Mouse (Mus musculus) liver, embryonic 15.5 days (tissue): ENCODE results near the gene Ankrd23. TPM values are rescaled to one million over a fixed set of nuclear protein-coding genes. Genes with fewer than 3 reads are reported as not detected.
A peak's percentile ranks its signal among the peaks of the same experiment; 100 is the strongest.

Experiments used
- ATAC-seq: fragments of 200-750 bp; cut with Nextera tagmentation; 2 replicates; pipeline ENCODE4 v1.8.0; 2017; ENCODE audit warnings: moderate number of reproducible peaks, mild to moderate bottlenecking, moderate library complexity; ENCODE audit not compliant: insufficient read depth
- H3K27ac ChIP-seq: fragments of 300-500 bp; sonication (generic); replicated peaks from 2 replicates; pipeline ENCODE4 v1.5.1; 2015; ENCODE audit warnings: mild to moderate bottlenecking, inconsistent platforms
- H3K27me3 ChIP-seq: fragments of 300-500 bp; sonication (generic); 2 replicates; pipeline ENCODE4 v1.6.1; 2015; ENCODE audit warnings: mild to moderate bottlenecking, inconsistent platforms
- H3K36me3 ChIP-seq: fragments of 300-500 bp; sonication (generic); replicated peaks from 2 replicates; pipeline ENCODE4 v1.6.1; 2015; ENCODE audit warnings: moderate library complexity, mild to moderate bottlenecking, inconsistent platforms
- H3K4me1 ChIP-seq: fragments of 300-500 bp; sonication (generic); replicated peaks from 2 replicates; pipeline ENCODE4 v1.6.1; 2015; ENCODE audit warnings: inconsistent platforms
- H3K4me2 ChIP-seq: fragments of 300-500 bp; sonication (generic); 2 replicates; pipeline ENCODE4 v1.6.1; 2015; ENCODE audit warnings: moderate library complexity, mild to moderate bottlenecking, inconsistent platforms
- H3K4me3 ChIP-seq: fragments of 300-500 bp; sonication (generic); replicated peaks from 2 replicates; pipeline ENCODE4 v1.5.1; 2015; ENCODE audit warnings: mild to moderate bottlenecking, inconsistent platforms
- H3K9ac ChIP-seq: fragments of 300-500 bp; sonication (generic); 2 replicates; pipeline ENCODE4 v1.6.1; 2015; ENCODE audit warnings: moderate library complexity, mild to moderate bottlenecking, inconsistent platforms
- H3K9me3 ChIP-seq: fragments of 300-500 bp; sonication (generic); replicated peaks from 2 replicates; pipeline ENCODE4 v1.6.1; 2016; ENCODE audit warnings: inconsistent platforms
- WGBS: fragments of 180-500 bp; shearing (Covaris S2); methylation state at CpG from one replicate; pipeline ENCODE4 v1.1.7; 2015; ENCODE audit warnings: mixed read lengths; ENCODE audit not compliant: insufficient replicate concordance; 5-methylcytosine and 5-hydroxymethylcytosine counted together
- polyA plus RNA-seq: library from polyadenylated mRNA; unstranded; fragments of >200 nt; fragmentation: Nextera tagmentation; extraction: Ambion mirVana; gene quantifications from 2 replicates; pipeline ENCODE4 v1.2.1, GENCODE M21; 2015

Gene Ankrd23
- polyA plus RNA-seq, 1 experiment from 2014 or later: 2.3 TPM

DNA sequence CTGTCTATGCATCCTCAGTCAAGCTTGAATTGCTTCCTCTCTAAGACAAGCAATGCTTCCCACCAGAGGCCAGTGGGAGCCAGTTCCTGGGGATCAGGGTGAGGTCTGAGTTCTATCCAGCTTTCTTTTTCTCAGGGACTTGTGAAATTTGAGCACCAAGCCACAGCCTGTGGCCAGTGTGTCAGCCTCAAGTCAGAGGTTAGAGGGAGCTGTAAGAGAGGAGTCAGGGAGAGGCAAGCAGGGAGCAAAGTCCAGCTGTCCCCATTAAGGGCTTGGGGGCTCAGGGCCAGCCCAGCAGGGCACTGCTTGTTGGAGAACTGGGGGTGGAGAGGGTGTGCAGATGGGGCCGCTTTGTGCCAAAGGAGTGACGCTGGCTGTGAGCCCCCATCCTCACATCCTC, 26.5 kb upstream of the Ankrd23 start:
- Histone ChIP-seq H3K27ac (no peak overlapping the region), H3K36me3 (no peaks in the 10 kb centered on the region), H3K4me2 (no peak overlapping the region), H3K4me1 (peaks cover 18% of the 10 kb centered on the region), H3K9me3 (no peaks in the 10 kb centered on the region), H3K9ac (no peak overlapping the region), H3K27me3 (peaks cover 45% of the 10 kb centered on the region), H3K4me3 (no peak overlapping the region)
- 72% methylated on average over 2 of the region's 2 CpGs for WGBS
- no peak for ATAC-seq

DNA sequence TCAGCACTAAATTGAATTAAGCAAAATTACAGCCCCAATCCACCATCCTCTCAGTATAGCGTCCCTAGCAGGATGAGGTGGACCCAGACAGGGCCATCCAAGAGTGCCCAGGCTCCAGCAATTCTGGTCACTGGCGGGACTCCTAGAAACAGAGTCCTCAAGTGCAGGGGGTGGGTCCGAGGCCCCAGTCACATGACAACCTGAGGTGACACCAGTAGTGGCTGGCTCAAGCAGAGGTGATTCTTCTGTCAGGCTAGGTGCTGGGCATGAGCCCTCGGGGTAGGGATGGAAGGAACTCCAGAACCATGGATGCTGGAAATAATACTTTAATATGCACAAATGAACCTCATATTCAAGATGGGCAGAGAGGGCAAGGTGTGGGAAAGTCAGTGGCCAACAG, 25.7 kb upstream of the Ankrd23 start:
- Histone ChIP-seq H3K9ac (no peak overlapping the region), H3K4me1 (peaks cover 19% of the 10 kb centered on the region), H3K27me3 (peaks cover 53% of the 10 kb centered on the region), H3K4me2 (no peak overlapping the region), H3K36me3 (no peaks in the 10 kb centered on the region), H3K9me3 (no peaks in the 10 kb centered on the region), H3K4me3 (no peak overlapping the region), H3K27ac (no peak overlapping the region)
- ATAC-seq: no peak
- 51% methylated on average over 4 of the region's 4 CpGs for WGBS

DNA sequence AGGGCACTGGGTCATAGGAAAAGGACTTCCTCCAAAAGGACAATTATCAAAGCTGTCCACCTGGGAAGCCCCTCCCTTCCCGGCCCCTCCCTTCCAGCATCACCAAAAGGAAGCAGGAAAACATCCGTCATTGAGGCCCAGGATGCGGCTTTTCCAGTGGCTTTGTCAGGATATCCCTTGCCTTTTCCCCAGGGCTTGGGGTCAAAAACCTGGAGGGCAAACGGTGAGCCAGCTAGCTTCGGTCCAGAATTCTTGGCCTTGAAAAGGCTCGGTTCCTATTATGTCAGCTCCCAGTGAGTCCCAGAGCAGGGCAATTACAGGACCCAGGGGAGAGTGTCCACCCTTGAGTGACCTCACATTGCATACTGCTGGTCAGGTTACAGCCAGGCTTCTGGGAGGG, 24.2 kb upstream of the Ankrd23 start:
- Histone ChIP-seq H3K36me3 (no peaks in the 10 kb centered on the region), H3K4me2 (no peak overlapping the region), H3K27me3 (peaks cover 68% of the 10 kb centered on the region), H3K9me3 (no peaks in the 10 kb centered on the region), H3K9ac (no peak overlapping the region), H3K4me3 (no peak overlapping the region), H3K27ac (no peak overlapping the region), H3K4me1 (peaks cover 24% of the 10 kb centered on the region)
- ATAC-seq: no peak
- WGBS: 45% methylated on average over 6 of the region's 6 CpGs

DNA sequence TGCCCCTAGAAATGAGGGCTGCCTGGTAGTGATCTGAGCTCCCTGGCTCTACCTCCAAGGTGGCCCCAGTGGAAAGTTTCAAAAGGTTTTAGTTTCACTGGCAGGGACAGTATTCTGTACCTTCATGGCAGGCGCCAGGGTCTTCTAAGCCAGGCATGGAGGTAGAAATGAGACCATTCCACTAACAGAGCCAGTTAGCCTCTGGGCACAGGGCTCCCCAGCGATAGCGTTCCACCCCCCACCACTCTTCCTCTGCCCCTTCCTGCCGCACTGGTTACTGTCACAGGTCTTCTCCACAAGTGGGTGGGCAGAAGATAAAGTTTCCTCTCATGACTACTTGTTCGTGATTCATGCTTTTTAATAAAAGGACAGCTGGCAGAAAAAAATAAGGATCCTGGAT, 23.2 kb upstream of the Ankrd23 start:
- 17% methylated on average over 5 of the region's 5 CpGs for WGBS
- Histone ChIP-seq H3K27me3 (peaks cover 78% of the 10 kb centered on the region), H3K36me3 (no peaks in the 10 kb centered on the region), H3K9ac (no peak overlapping the region), H3K9me3 (no peaks in the 10 kb centered on the region), H3K4me3 (no peak overlapping the region), H3K4me2 (no peak overlapping the region), H3K27ac (no peak overlapping the region), H3K4me1 (peaks cover 29% of the 10 kb centered on the region)
- ATAC-seq: no peak

DNA sequence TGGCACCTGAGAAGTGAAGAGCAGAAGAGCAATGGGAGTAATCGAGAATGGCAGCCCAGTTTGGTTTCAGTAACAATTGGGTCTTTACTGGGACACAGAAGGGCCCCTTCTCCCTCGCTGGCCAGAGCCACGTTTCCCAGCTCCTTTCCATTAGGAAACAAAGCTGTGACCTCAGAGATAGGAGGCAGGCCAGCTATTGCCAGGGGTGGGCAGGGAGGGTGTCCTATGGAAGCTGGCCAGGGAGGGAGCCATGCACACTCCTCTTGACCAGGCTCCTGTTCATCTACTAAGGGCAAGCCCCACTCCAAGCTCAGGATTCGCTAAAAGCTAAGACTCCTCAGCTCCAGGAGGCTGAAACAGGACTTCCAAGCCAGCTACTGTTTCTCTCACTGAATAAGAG, 22.6 kb upstream of the Ankrd23 start:
- Histone ChIP-seq H3K27me3 (peaks cover 84% of the 10 kb centered on the region), H3K27ac (no peak overlapping the region), H3K4me3 (no peak overlapping the region), H3K9ac (no peak overlapping the region), H3K4me2 (no peak overlapping the region; the same call in 1 of the 2 replicates), H3K4me1 (peaks cover 29% of the 10 kb centered on the region), H3K9me3 (no peaks in the 10 kb centered on the region), H3K36me3 (no peaks in the 10 kb centered on the region)
- 14% methylated on average over 4 of the region's 4 CpGs for WGBS
- ATAC-seq: no peak

DNA sequence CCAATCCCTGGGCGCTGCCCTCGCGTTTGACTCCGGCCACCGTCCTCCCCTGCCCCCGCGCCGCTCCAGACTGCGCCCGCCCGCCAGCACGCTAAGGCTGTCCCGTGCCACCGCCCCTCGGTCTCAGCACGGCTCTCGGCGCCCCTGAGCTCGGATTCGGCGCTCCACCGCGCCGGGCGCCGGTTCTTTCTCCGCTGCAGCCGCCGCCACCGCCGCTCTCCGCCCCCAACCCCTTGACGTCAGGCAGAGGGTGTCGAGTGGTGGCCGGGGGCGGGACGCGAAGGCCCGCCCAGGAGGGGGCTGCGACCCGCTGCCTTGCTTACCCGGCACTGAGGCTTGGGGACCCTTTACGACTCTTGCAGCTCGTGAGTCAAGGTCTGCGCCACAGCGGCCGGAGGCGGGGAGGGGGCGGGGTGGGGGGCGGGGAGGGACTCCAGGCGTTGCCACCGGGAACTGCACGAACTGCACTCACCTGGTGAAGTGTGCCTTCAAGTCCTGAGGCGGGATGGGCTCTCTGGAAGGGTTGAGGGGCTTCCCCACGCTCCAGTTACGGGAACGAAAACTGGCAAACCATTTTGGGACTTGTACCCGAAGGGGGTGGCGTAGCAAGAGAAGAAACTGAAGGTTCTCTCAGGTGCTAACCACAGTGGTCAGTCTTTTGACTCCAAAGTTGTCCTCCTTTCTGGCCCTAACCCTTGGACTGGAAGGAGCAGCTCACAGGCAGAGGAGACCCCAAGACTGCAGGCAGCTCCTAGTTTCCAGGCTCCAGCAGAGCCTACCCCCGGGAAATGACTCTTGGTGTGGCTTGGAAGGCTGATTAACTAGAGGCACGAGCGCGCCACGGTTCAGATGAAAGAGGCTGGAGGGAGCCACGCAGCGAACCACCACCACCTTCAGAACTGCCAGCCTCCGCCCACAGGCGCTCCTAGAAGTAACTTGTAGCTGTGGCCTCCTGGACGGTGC, 21.6 kb upstream of the Ankrd23 start, which contains the start of gene Sema4c:
Sema4c (minus strand) TSS at position 319 of the 963 bp plus-strand sequence.
- ATAC-seq: peak; percentile 8; the same call in 1 of the 2 replicates
- 1% methylated on average over 69 of the region's 69 CpGs for WGBS
- H3K9ac ChIP-seq: peak within 1 kb of the TSS; percentile 32
- peaks cover 3% of the 10 kb centered on the region; the same call in 1 of the 2 replicates for H3K36me3 ChIP-seq
- H3K4me1 ChIP-seq: peaks cover 28% of the 10 kb centered on the region
- peak within 1 kb of the TSS; percentile 68 for H3K4me2 ChIP-seq
- peaks cover 94% of the 10 kb centered on the region for H3K27me3 ChIP-seq
- H3K9me3 ChIP-seq: no peaks in the 10 kb centered on the region
- H3K4me3 ChIP-seq: peak within 1 kb of the TSS; percentile 61
- peak within 1 kb of the TSS; percentile 76 for H3K27ac ChIP-seq

DNA sequence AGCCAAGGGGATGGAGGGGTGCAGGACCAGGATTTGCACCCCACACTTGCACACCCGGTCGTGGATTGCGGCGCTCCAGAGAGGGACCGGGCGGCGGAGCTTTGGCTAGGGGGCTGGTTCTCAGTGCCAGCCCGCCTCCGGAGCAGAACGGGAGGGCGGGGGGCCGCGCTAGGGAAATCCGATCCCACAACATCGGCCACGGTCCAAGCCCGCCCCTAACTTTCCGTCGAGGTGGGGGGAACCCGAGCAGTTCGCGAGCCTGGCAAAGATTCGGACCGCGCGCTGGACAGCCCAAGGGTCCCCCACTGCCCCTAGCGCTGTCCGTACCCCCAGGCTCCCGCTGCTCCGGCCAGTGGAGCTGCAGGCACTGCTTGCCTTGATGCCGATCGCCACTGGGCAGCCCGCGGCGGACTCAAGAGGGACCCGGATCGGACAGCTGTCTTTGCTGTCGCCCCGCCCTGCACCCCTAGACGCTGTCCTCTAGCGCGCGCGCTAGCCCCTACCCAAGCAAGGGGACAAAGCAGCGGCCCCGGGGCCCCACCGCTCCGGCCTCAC, 20.9 kb upstream of the Ankrd23 start:
- Histone ChIP-seq H3K4me3 (peak overlapping the region; percentile 61), H3K4me2 (peak overlapping the region; percentile 68), H3K27ac (peak overlapping the region; percentile 76), H3K36me3 (peaks cover 8% of the 10 kb centered on the region; the same call in 1 of the 2 replicates), H3K9me3 (no peaks in the 10 kb centered on the region), H3K9ac (peak overlapping the region; percentile 32), H3K27me3 (peaks cover 98% of the 10 kb centered on the region), H3K4me1 (peaks cover 21% of the 10 kb centered on the region)
- under 1% methylated on average over 48 of the region's 48 CpGs for WGBS
- ATAC-seq: peak; percentile 55

DNA sequence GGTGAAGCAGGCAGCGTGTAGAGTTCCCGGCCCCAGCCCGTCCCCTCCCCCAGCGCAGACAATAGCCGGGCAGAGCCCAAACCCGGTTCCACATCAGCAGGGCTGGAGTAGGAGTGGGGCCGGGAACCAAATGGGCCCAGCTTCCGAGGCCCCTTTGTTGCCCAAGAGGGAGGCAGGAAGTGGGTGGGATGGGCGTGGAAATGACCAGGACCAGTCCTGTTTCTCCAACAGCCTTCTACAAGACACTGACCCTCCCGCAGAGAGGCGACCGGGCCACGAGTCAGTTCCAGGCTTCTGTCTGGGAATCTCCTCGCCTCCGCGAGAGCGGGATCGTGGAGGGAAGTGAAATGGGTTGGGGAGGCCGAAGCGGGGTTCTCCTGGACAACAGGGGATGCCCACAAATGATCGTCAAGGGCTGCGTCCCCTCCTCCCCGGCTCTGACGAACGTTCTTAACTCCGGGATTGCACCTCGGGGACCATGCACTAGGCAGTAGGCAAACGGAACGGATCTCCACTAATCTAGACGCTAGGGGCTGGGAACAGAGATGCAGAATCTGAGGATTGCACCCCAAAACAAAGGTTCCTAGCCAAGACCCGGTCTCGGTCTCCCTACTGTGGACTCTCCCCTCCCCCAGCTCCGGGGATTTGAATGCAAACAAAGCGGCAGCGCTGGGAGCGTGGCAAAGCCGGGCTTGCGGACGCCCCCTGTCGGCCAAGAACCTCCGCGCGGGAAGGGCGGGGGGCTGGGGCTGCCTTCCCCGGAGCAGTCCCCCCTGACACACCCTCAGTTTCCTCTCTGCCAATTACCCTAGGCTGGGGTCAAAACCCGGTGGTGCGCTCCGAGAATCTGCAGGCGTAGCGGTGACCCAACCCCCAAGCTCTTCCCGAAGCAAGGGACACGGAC, 20.1 kb upstream of the Ankrd23 start:
- Histone ChIP-seq H3K27me3 (peaks cover 92% of the 10 kb centered on the region), H3K27ac (peak overlapping the region; percentile 76)
- under 1% methylated on average over 52 of the region's 52 CpGs for WGBS

DNA sequence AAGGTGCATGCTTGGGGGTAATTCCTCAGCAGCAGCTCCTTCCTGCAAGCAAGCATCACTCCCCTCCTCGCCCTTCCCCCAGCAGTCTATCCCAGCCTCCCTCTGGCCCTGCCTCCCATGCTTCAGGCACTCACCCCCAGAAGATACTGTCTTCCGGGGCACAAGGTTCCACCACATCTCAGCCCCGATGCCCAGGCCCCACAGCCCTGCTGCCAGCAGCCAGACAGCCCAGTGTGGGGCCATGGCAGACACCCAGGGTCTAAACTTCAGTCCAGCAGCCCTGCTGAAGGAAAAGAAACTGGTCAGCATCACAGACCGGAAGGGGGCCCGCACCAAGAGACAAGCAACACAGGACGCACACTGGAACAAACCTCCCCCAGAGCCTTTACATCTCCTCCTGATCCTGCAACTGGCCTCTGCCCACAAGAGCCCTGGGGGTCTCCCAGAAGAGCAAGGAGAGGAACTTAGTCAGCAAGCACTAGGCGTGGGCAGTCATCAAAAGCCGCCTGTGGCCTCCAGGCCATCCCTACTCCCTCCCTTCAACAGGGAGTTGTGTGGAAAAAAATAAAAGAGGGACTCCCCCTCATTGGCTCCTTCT, 19.2 kb upstream of the Ankrd23 start:
- peaks cover 20% of the 10 kb centered on the region for H3K36me3 ChIP-seq
- H3K4me1 ChIP-seq: peaks cover 21% of the 10 kb centered on the region
- no peak overlapping the region for H3K9ac ChIP-seq
- no peak for ATAC-seq
- H3K9me3 ChIP-seq: no peaks in the 10 kb centered on the region
- peak overlapping the region; percentile 76 for H3K27ac ChIP-seq
- peaks cover 83% of the 10 kb centered on the region for H3K27me3 ChIP-seq
- H3K4me2 ChIP-seq: peak overlapping the region; percentile 68
- WGBS: 20% methylated on average over 8 of the region's 8 CpGs
- peak overlapping the region; percentile 61 for H3K4me3 ChIP-seq

More for the DNA sequence above, 20.1 kb upstream of the Ankrd23 start:
- Histone ChIP-seq H3K4me2 (peak overlapping the region; percentile 68), H3K4me1 (peaks cover 21% of the 10 kb centered on the region), H3K36me3 (peaks cover 15% of the 10 kb centered on the region), H3K4me3 (peak overlapping the region; percentile 61), H3K9me3 (no peaks in the 10 kb centered on the region), H3K9ac (peak overlapping the region; percentile 32)
- ATAC-seq: peak; percentile 60

DNA sequence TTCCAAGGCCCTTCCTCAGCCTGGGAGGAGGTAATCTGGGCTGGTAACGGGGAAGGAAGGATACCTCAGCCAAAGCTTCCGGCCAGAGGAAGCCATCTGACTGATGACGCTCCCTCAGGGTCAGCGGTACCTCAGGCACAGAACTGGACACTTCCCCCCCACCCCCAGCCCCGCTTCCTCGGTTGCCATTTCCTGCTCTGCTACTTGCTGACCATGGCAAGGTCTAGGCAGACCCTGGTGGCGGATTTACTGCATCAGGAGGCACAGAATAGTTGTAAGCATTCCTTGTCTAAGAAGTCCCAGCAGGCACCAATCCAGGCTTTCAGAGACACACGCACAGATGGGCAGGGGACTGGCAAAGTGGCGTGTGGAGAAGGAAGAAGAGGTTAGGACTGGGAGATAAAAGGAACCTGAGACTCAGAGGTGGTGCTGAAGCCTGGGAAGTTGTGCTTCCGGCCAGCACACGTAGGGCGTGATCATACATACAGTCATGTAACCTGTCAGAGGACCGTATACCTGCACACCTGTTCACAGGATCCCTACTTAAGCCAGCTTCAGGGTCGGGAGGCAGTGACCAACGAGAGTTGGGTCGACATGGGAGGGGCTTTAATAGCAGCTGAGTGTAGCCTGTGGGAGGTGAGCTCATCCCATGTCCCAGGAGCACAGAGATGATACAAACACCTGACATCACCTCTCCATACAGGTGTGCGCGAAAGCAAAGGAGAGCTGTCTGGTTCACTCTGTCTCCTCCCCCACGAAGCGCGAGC, 18.1 kb upstream of the Ankrd23 start:
- Histone ChIP-seq H3K27ac (no peak overlapping the region), H3K27me3 (peaks cover 72% of the 10 kb centered on the region), H3K9me3 (no peaks in the 10 kb centered on the region), H3K9ac (no peak overlapping the region), H3K36me3 (peaks cover 20% of the 10 kb centered on the region), H3K4me1 (peaks cover 21% of the 10 kb centered on the region), H3K4me3 (no peak overlapping the region), H3K4me2 (peak overlapping the region; percentile 68)
- ATAC-seq: no peak
- 40% methylated on average over 21 of the region's 21 CpGs for WGBS
